Mouse (Mus musculus) A20 (cell line): ENCODE measurements at regions not wholly inside any gene's neighbourhood (a gene's known extent, or its start where the extent isn't known, plus 50 kb on each side); places are given as distances from the start of the nearest gene placed in this dataset.
"Not testable (repeated sequence)": the region's sequence is repeated elsewhere in the genome, so short reads cannot be mapped to it uniquely, and the experiment has no call there.

ENCODE experiments used
- DNase-seq: peaks from one replicate; pipeline ENCODE4 v3.0.0-alpha.2; 2011; ENCODE audit warnings: low read depth, low spot score

DNA sequence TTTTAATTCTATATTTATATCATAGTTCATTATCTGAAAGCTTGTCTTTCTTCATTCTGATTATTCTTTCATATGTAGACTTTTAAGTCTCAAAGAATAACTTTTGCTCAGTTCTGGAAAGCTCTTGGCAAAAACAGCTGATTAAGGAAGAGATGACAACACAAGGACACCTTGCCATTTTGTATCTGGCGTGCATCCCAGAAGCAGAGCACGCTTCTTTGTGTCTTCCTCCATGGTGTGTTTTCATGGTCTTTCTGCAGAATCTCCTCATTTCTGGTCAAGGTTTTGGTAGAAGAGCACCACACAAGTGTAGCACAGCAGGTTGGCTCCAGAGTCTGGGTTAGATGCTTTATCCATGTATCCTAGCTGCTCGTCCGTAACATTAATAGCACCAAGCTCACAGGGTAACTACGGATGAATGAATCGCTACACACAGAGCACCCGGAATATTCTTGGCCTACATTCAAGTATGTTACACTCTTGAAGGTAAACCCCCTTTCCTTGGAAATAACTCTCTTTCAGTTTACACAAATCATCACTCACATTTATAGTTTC lies 148.9 kb upstream of the Ddhd1 start:
- DNase-seq: no peak

DNA sequence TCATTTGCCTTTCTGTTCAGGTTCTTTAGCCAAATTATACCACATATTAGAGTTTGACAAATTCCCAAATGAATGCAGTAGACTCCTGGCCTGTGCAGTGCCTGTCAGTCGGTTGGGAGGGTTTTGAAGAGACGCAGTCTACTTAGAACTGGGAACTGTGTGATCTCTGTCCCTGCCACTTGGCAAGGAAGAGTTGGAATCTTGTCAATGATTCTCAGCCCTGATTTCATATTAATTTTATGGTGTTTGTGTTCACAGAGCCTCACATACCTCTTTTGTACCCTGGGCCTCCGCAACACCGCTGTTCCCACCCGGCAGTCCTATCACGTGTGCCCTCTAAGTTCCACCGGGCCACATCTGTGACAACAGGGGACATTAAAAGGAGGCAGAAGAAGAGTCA lies 149.8 kb upstream of the Ddhd1 start:
- DNase-seq: no peak

DNA sequence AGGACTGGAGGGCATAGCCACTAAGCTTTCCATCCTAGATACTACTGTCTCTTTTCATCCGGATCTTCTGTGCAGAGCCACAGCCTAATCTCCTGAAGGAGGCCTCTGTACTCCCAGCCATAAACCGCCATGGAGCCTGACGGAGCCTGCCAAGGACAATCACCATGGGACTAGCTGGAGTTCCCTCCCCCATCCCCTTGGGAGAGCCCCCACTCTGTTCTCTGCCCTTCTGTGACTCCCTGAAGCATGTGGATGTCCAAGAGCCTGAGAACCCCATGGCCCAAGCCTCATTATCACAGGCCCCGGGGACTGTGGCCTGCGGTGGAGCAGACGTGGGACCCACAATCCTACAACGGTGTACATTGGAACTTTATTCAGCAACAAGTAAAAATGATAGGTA lies 151.5 kb upstream of the Ddhd1 start:
- DNase-seq: no peak

DNA sequence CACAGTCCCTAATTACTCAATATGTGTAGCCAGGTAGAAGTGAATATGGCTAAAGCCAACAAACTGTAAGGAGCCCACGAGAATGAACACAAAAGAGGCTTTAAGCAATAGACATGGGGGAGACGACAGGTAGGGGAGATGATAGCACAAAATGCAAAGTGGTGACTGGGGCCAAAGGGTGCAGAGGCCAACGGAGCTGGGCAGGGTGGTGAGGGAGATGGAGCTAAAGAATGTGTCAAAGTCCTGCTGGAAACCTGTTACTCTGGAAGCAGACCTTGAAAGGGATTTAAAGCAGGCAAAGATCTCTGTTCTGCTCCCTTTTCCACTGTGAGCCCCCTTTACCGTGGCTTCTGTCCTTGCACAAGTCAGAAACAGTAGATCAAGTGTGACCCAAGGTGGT lies 152.2 kb upstream of the Ddhd1 start:
- no peak for DNase-seq

DNA sequence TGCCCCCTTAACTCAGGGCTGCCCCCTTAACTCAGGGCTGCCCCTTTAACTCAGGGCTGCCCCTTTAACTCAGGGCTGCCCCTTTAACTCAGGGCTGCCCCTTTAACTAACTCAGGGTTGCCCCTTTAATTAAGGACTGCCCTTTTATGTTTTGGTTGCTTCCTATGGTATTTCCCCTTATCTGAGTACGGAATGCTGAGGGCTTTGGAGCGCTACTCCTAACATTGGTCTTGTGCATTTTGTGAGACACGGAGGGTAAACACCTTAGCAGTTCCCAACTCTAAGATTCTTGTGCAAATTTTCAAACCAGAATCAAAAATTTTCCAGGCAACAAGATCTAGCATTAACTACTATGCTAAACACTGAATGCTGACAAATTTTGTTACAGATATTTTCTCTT lies 152.7 kb upstream of the Ddhd1 start:
- no peak for DNase-seq

DNA sequence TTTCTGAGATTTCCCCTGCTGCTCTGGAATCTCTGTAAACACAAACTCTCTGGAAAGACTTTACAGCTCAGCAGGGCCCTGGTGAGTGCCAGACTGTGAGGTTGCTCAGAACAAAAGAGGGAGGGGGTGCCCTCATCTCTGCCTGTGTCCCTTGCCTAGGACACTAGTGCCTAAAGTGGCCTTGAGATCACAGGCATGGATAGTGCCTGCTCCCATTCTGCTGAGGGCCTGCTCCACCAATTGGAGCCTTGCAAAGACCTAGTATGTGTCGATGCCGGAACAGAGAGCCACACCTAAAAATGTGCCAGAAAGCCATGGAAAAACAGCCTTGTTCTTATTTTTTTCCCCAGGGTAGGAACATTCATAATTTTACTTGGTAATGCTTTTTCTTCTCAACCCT lies 157.7 kb upstream of the Ddhd1 start:
- no peak for DNase-seq

DNA sequence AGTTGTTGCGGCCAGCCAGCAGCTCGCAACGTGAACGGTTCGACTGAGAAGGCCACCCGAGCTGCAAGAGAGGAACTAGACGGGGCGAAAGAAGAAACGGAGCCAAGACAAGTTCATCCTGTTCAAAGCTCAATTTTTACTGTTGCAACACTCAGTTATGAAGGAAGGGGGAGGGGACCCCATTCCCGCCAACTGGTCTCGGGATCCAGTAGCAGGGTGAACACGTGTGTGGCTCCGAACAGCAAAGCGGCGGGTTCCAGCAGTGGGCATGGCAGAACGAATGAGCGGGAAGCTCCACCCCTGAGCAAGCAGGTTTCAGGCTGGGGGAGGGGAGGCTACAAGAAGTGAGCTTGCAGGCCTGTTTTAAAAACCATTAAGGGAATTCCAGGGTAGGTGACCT lies 158.7 kb upstream of the Ddhd1 start:
- not testable (repeated sequence) for DNase-seq

DNA sequence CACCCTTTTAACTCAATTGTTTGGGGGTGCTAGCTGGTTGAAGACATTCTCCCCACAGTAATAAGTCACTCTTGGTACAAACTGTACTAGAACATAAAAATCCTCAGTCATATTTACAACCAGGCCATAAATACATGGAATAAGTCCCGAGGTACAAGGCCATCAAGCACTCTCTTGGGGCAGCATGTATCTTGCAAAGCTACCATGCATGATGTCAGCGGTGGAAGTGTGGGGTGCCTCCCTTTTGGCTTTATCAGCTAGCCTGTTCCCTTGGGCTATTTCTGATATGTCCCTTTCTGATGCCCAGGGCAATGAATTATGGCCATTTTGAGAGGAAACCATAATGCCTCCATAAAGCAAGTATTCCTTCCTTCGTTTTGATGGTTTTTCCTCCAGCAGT lies 159.8 kb upstream of the Ddhd1 start:
- no peak for DNase-seq

DNA sequence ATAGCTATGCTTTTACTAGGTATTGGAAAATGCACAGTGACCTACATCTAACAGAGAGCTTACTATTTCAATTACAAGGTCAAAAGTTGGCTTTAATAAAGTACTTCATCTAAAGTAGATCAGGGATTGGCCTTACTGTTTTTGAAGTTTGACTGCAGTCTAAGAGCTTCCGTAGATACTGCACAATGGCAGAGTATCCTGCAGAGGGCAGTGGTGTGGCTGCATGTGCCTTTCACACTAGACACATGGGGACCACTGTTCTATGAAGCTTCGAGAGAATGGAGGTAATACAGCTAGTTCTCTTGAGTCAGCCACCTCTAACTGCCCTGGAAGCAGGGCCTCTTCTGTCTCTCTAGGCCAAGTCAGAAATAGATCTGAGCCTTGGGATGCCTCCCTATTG lies 166.7 kb upstream of the Ddhd1 start:
- DNase-seq: peak; percentile 1

DNA sequence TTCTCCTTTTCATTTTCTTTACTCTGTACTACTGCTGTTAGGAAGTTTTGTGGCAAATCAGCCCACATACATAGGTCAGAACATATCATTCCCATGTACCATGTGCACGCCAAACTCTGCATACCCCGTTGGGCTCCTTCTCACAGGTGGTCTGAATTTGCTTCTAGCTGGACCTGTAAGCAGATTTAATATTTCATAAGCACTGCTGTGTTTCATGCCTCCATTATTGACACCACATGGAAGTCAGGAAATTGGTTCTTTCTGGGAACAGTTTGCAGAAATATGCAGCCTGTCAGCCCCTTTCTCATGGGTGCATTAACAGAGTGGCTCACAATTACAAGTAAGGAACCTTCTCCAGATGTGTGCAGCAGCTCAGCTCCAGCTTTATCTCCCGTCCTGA lies 168.1 kb upstream of the Ddhd1 start:
- no peak for DNase-seq

DNA sequence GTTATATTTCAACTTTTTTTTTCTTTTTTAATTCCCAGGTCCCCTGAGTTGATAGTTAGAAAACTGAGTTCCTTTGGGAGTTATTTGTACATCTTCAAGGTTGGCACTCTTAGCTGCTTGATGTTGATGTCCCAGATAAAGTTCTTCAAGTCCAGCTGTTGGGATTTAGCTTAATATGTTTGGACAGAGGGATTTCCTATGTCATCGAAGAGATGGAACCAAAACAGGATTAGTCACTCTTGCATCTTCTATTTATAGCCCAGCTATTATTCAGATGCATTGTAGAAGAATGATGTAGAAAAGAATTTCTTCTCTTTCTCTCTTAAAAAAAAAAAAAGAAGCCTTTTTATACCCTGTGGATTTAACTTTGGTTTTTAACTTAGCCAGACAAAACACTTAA lies 169.2 kb upstream of the Ddhd1 start:
- DNase-seq: no peak

DNA sequence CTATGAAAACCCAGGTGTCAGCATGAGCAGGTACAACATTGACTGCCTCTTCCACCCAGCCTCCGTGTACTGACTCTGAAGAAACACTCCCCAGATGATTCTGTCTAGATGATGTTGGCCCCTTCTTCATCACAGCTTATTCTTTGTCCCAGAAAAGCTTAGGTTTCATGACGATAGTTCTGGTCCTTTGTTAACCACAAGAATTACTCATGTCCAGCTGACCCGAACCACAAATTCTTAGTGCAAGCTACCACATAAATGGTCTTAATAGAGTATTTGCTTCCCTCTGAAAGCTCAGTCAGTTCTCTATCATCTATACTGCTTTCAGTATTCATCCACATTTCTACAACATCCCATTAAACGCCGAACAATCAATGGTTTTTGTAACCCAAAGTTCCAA lies 172.5 kb upstream of the Ddhd1 start:
- DNase-seq: no peak

DNA sequence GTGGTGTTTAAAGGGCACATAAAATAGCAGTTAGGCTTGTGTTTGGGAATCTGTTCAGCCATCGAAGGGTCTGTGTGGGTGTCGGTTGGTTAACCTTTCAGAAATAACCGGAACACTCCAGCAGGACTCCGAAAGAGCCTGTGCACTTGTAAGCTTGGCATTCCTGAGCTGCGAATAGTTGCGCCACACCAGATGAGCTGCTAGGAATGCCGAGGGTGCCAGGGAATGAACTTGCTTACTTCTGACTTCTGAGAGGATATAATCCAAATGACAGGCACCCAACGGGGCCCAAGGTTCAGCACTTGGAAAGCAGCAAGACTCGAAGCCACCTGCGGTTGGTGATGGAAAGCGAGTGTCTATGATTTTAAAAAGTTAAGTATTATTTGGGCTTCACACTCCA lies 179.1 kb upstream of the Ddhd1 start:
- DNase-seq: no peak

DNA sequence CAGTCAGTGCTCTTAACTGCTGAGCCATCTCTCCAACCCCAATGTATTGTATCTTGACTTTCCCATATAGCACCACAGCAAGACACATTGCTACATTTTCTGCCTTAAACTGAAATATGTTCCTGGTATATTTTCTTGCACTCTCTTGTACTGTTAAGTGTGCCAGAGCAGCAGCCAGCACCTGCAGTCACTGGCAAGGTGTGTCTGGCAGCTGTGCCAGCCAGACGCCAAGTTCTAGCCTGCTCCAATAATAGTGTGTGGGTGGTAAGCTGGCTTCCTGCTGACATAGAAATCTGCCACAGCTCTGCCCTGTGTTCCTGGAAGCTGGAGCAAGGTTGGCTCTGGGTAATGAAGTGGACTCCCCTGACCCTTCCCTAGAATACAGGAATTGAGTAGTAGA lies 185.9 kb upstream of the Ddhd1 start:
- DNase-seq: no peak

DNA sequence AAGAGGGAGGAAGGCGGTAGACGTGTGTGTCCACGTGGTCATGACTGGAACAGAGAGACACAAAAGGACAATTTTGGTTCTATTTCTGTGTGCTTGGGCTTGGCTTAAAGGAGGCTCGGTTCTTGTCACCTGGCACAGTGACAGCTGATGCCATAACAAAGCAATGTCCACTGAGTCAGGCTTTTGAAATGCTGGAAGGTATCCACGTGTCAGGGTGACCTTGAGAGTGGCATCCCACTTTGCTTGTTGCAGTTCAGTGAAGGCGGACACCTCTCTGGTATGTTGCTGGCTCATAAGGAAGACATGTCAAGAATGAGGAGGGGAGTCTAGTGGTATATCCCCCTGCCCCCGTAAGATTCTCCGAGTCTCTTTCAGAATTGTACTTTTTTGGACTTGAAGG lies 192.6 kb upstream of the Ddhd1 start:
- no peak for DNase-seq

DNA sequence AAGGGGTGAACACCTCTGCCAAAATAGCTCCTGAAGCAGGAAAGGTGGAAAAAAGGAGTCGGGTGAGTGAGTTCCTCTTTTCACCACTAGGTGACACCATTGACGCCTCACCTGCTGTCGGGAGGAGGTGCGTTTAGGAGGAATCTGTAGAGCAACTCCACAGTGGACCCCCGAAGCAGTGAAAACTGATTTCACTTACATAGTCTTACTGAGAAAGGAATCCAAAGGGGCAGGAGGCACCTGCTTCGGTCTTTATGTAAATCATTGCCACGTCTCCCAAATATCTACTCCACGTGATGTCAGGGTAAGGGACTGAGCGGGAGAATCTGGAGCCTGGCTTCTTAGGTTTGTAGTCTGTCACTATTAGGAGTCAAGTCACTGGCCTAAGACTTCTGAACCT lies 220.5 kb upstream of the Ddhd1 start:
- no peak for DNase-seq

DNA sequence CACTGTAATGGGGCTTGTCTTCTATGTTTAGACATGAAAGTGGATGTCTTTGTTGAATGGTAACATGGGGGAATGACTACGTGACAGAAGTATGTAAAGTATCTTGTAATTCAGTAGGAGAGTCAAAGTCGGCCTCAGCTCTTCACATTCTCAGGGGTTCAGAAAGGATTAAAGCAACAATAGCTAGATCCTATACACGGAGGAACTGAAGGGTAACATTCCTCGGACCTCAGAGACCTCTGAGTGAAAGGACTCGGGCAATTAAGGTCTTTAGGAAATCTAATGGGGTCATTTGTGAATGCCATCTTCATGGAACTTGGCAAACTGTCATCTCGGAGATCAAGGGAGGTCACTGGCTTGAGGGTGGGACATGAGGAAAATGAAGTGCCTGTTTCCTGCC lies 262.8 kb upstream of the Ddhd1 start:
- no peak for DNase-seq

DNA sequence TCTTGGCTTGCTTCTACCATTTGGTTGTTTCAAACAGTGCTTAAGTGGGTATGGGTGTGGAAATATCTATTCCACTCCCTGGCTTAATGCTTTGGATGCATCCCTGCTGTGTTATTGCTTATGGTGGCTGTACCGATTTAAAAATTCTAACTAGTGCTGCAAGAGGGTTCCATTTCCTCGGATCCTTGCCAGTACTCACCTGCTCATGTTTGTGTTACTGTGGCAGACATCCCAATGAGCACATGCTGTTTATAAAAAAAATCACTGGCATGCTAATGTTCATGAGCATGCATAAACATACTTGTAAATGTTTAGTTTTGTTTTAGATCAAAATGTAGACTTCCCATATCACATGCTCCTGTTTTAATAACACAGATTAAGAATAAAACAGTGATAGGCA lies 285.6 kb upstream of the Ddhd1 start:
- DNase-seq: no peak

DNA sequence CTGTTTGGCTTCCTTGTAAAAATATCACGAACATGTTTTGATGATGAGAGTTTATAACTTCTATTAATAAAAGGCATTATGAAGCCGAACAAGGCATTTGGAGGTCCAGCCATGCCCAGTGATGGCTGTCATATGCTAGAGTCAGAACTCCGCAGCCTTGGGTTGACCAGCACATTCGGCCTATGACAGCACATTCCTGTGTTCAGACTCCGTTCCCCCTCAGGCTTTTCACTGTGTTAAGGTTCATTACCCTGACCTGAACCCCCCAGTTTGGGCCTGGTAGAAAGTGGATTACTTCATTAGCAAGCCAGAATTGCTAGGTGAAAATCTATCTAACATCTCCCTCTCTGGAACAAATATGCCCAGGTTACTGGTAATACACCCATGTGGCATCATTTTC lies 286.2 kb upstream of the Ddhd1 start:
- no peak for DNase-seq

DNA sequence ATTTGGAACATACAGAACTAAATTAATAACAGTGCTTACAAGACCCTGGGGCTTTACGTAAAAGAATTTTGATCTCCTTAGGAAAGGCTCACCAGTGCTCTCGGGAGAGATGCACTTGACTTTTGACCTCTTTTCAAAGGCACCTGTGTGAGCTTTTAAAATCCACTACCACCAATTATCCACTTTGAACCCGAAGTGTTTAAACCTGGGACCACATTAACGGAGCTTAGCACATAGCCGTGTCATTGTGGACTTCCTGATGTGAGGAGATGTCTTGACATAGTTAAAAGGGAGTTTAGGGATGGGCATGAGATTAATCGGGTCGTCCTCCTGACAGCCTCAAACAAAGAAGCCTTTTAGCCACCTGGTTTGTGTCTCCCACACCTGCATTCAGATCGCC lies 286.6 kb upstream of the Ddhd1 start:
- DNase-seq: no peak

DNA sequence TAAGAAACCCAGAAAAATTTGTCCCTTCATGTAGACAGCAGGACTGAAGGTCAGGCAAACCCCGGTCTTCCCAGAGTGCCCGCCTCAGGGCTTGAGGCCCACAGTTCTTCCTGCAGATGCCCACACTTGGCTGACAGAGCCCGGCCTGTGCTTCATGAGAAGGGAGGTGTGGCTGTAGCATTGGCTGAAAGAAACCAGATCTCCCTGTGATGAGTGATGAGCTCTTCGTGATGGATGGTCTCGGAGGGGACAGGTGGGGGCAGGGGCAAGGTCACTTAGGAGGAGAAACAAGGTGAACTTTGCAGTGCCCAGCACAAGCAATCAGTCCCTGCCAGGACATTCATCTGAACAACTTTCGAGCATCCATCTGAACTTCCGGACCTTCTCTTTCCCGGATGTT lies 298.7 kb upstream of the Ddhd1 start:
- no peak for DNase-seq

DNA sequence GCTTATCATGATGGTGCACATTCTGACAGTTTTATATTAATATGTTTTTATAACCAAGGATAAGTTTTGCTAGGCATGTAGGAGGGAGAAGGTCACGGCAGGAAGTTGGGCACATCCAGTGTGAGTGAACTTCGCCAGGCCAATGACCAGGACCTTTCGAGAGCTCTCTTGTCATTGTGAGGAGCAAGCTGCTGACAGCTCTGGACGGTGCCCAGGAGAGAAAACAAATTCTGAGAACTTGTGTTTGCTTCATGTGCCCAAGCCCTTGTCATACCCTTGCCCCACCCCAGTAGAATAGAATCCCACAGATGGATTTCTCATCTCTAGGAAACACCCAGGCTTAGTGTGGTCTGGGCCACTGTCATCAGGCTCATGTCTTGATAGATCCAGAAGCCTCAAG lies 304.5 kb upstream of the Ddhd1 start:
- no peak for DNase-seq

DNA sequence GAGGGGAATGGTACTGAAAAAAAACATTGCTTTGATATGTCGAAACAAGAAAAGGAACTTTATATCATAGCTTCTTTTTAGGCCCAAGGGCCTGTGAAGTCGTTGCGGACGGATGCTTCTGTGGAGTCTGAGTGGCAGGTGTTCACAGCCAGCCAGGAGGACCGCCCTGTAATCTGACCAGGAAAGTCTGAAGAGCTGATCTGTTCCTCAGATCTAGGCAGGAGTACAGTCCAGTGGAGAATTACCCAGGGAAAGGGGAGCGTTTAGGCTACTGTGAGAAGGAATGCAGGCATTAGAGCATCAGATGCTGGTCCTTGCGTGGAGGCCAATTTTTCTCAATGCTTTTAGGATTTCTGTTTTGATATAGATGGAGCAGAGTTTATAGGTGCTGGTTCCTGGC lies 306.1 kb upstream of the Ddhd1 start:
- no peak for DNase-seq

DNA sequence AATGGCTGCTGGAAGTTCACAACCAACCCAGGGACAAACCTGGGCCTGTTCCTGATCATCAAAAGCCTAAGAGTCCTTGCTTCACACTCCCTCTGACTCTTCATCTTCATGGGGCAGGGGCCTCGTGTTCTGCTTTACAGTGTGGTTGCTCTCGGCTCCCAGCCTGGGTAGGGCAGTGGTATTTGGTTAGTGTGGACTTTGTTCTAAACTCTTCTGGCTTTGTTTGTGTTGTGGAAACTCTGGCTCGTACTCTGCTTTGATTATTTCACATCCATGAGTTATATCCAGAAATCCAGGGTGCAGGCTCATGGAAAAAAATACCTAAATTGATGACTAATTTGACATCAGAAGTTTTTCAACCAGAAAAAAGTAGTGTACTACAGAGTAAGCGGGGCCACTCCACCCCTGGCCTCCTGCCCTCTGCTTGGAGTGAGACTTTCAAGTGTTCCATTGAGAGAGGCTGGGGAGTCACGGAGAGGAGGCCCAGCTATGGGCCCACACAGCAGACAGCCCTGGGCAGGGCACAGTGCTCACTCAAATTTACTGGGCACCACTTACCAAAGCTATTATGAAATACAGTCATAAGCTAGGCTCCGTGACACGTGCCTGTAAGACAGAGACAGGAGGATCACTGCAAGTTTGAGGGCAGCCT lies 325.4 kb upstream of the Ddhd1 start:
- no peak for DNase-seq
